Mouse (Mus musculus): ENCODE measurements around the gene Igf2r.

DNA sequence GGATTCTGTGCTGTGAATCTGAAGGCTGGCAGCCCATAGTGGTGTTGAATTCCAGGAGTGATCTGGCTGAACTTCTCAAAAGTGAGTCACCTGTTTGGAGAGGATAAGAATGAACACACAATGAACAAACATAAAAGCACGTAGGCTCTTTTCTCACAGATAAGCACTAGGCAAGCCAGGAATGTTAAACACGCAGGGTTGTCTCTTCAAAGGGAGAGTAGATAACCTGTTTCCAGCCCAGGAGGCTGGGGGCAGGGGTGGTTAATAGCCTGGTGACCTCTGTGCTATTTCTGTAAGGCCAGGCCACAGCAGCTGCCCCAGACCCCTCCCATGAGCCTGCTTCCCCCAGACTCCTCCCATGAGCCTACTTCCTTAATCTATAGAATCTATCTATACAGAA lies 29.1 kb downstream of the Igf2r start:
- TF ChIP-seq CTCF (conservative IDR thresholded peaks at IDR 0.05; ENCODE audit: low read length) (no peak), NANOG (IDR thresholded peaks at IDR 0.05; ENCODE audit: borderline replicate concordance, low read length) (no peak)
